Mouse (Mus musculus): ENCODE measurements at regions not wholly inside any gene's neighbourhood (a gene's known extent, or its start where the extent isn't known, plus 50 kb on each side); places are given as distances from the start of the nearest gene placed in this dataset.

- no peaks in the 10 kb centered on the region for H3K9me3 ChIP-seq (replicated peaks; ENCODE audit: insufficient read depth, low read length)
- H3K27ac ChIP-seq (ENCODE audit: control insufficient read depth, low read depth, low read length), result no peak overlapping the region
- no peaks in the 10 kb centered on the region for H3K27me3 ChIP-seq (ENCODE audit: control insufficient read depth in 1 of 2, insufficient read depth in 2 of 2, low read length in 2 of 2)
- H3K79me2 ChIP-seq (ENCODE audit: control insufficient read depth, insufficient read depth, low read length, poor library complexity), result no peaks in the 10 kb centered on the region
- no peak overlapping the region for H3K4me3 ChIP-seq (ENCODE audit: control insufficient read depth in 1 of 2, insufficient read depth in 1 of 2, low read depth in 2 of 2, low read length in 2 of 2)
- DNase-seq (ENCODE audit: low read depth, low spot score), result no peak
- no peaks in the 10 kb centered on the region for H3K36me3 ChIP-seq (ENCODE audit: control insufficient read depth in 1 of 2, insufficient read depth in 2 of 2, low read length in 2 of 2)
- no peaks in the 10 kb centered on the region for H3K4me1 ChIP-seq (ENCODE audit: control insufficient read depth in 1 of 2, insufficient read depth in 2 of 2, low read length in 2 of 2)
- no peak for TF ChIP-seq BHLHE40 (IDR thresholded peaks at IDR 0.05; ENCODE audit: borderline replicate concordance, low read depth, low read length)
- H3K9ac ChIP-seq (ENCODE audit: control insufficient read depth, low read depth, low read length, poor library complexity, severe bottlenecking), result no peak overlapping the region
Measured at GRCm38 (mm10) chr10:126157300-126157699, 191.3 kb downstream of the Lrig3 start.

GRCm38 (mm10) chr10:126165215-126165614 lies 199.2 kb downstream of the Lrig3 start:
- no peak overlapping the region for H3K27ac ChIP-seq (ENCODE audit: control insufficient read depth, low read depth, low read length)
- TF ChIP-seq USF1 (IDR thresholded peaks at IDR 0.05; ENCODE audit: low read depth, low read length), result no peak
- no peaks in the 10 kb centered on the region for H3K9me3 ChIP-seq (replicated peaks; ENCODE audit: insufficient read depth, low read length)
- DNase-seq (ENCODE audit: low read depth, low spot score), result no peak
- no peaks in the 10 kb centered on the region for H3K4me1 ChIP-seq (ENCODE audit: control insufficient read depth in 1 of 2, insufficient read depth in 2 of 2, low read length in 2 of 2)
- no peak overlapping the region for H3K9ac ChIP-seq (ENCODE audit: control insufficient read depth, low read depth, low read length, poor library complexity, severe bottlenecking)
- H3K4me3 ChIP-seq (ENCODE audit: control insufficient read depth in 1 of 2, insufficient read depth in 1 of 2, low read depth in 2 of 2, low read length in 2 of 2), result no peak overlapping the region
- no peaks in the 10 kb centered on the region for H3K36me3 ChIP-seq (ENCODE audit: control insufficient read depth in 1 of 2, insufficient read depth in 2 of 2, low read length in 2 of 2)
- no peaks in the 10 kb centered on the region for H3K27me3 ChIP-seq (ENCODE audit: control insufficient read depth in 1 of 2, insufficient read depth in 2 of 2, low read length in 2 of 2)
- H3K79me2 ChIP-seq (ENCODE audit: control insufficient read depth, insufficient read depth, low read length, poor library complexity), result no peaks in the 10 kb centered on the region

GRCm38 (mm10) chr10:126169095-126169873 lies 203.3 kb downstream of the Lrig3 start:
- Histone ChIP-seq H3K79me2 (ENCODE audit: control insufficient read depth, insufficient read depth, low read length, poor library complexity) (no peaks in the 10 kb centered on the region), H3K27ac (ENCODE audit: control insufficient read depth, low read depth, low read length) (no peak overlapping the region), H3K9me3 (replicated peaks; ENCODE audit: insufficient read depth, low read length) (no peaks in the 10 kb centered on the region), H3K9ac (ENCODE audit: control insufficient read depth, low read depth, low read length, poor library complexity, severe bottlenecking) (no peak overlapping the region), H3K36me3 (ENCODE audit: control insufficient read depth in 1 of 2, insufficient read depth in 2 of 2, low read length in 2 of 2) (no peaks in the 10 kb centered on the region), H3K4me3 (ENCODE audit: control insufficient read depth in 1 of 2, insufficient read depth in 1 of 2, low read depth in 2 of 2, low read length in 2 of 2) (no peak overlapping the region), H3K27me3 (ENCODE audit: control insufficient read depth in 1 of 2, insufficient read depth in 2 of 2, low read length in 2 of 2) (no peaks in the 10 kb centered on the region), H3K4me1 (ENCODE audit: control insufficient read depth in 1 of 2, insufficient read depth in 2 of 2, low read length in 2 of 2) (no peaks in the 10 kb centered on the region)
- TF ChIP-seq TAL1 (IDR thresholded peaks at IDR 0.05; ENCODE audit: low read length) (no peak), UBTF (IDR thresholded peaks at IDR 0.05; ENCODE audit: borderline replicate concordance, insufficient read depth, low read depth, low read length) (no peak), POLR2A (IDR thresholded peaks at IDR 0.05; ENCODE audit: control insufficient read depth in 1 of 2, insufficient read depth in 1 of 2, low read depth in 1 of 2, low read length in 2 of 2, poor library complexity in 1 of 2) (no peak), MEF2A (IDR thresholded peaks at IDR 0.05; ENCODE audit: extremely low read depth, insufficient replicate concordance, low read depth, low read length, poor library complexity, severe bottlenecking) (no peak), ZNF384 (IDR thresholded peaks at IDR 0.05; ENCODE audit: low read depth, low read length) (no peak), NRF1 (IDR thresholded peaks at IDR 0.05; ENCODE audit: insufficient read depth, low read depth, low read length, poor library complexity, severe bottlenecking) (no peak), MAFK (IDR thresholded peaks at IDR 0.05; ENCODE audit: borderline replicate concordance, low read depth, low read length) (no peak), KAT2A (conservative IDR thresholded peaks at IDR 0.05; ENCODE audit: low read depth, low read length) (no peak), SIN3A (IDR thresholded peaks at IDR 0.05; ENCODE audit: low read length) (no peak)
- DNase-seq (ENCODE audit: low read depth, low spot score), result no peak
